Mouse (Mus musculus) cerebellum, adult (tissue): ENCODE measurements around the gene Osbp2.

Source experiments
- ATAC-seq: cut with Nextera tagmentation; 2 replicates; pipeline ENCODE4 v1.9.2; 2017; ENCODE audit warnings: mild to moderate bottlenecking, moderate library complexity, mixed read lengths; ENCODE audit not compliant: insufficient number of reproducible peaks, low FRiP score, low TSS enrichment

Gene Osbp2

GRCm38 (mm10) chr11:3832193-3832901 lies 31.4 kb downstream of the Osbp2 start:
- no peak for ATAC-seq

DNA sequence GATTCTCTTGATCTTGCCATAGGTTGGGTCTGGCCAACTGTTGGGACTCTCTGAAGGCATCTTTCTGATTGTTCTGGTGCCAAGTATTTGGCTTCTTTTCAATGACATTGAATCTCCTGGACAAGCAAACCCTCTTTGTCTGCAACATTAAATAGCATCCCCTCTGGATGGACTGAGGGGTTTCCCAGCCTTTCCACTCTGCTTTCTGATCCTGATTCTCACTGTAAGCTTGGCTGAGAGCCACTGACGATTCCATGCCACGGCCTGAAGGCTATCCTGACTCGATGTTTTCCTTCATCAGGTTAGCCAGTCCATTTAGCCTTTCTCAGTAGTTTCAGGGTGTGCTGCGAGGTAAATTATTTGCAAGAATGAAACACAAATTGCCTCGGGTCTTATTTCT lies 34.0 kb downstream of the Osbp2 start:
- ATAC-seq: no peak

- no peak for ATAC-seq
These were observed 39.6 kb downstream of the Osbp2 start for GRCm38 (mm10) chr11:3824138-3824537.

- ATAC-seq: no peak
These were observed 40.3 kb downstream of the Osbp2 start for GRCm38 (mm10) chr11:3823378-3823777.

DNA sequence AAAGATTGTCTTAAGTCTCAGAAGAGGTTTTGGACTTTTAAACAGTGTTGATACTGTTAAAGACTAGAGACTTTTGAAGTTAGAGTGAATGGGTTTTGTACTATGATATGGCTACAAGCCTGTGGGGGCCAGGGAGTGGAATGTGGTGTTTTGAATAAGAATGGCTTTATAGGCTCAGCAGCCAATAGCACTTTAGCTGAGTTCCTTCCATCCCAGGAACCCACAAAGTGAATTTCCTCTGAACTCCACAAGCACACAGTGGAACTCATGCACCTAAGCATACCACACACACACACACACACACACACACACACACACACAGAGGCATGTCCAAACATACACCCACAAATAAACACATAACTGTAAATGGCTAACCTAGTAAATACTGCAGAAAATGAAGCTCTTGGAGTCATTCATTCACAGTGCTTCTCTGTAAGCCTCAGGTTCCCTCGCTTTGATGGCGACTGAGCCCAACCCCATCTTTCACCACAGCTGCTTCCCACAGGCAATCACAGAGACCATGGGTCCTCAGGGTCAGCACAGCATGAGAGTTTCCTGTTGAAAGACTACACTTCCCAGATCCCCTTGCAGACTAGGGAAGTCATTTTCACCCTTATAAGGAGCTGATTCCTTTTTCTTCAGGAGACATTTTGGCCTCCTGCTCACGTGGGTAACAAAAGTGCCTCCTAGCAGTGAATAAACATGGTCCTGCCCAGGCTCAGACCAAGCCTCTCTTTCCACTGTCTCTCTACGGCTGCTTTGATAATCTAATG lies 45.5 kb downstream of the Osbp2 start:
- ATAC-seq: no peak

DNA sequence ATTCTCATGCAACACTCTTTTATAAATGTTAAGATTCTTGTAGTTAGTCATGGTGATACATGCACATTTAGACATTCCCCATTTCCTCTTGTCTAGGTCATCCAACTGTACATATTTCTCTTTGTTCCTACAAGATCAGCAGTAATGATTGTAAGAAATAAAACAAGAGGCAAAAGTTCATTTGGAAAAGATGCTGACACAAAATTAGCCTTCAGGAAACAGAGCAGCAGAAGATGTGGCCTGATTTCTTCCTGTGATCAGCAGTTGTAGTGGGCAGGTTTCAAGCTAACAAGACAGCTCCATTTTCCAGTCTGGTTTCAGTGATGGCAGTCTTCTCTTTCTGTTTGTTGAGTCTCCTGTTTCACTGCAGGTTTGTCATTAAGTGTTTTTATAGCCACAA lies 47.8 kb downstream of the Osbp2 start:
- ATAC-seq: no peak

GRCm38 (mm10) chr11:3813340-3813739 lies 50.4 kb downstream of the Osbp2 start:
- ATAC-seq: no peak

DNA sequence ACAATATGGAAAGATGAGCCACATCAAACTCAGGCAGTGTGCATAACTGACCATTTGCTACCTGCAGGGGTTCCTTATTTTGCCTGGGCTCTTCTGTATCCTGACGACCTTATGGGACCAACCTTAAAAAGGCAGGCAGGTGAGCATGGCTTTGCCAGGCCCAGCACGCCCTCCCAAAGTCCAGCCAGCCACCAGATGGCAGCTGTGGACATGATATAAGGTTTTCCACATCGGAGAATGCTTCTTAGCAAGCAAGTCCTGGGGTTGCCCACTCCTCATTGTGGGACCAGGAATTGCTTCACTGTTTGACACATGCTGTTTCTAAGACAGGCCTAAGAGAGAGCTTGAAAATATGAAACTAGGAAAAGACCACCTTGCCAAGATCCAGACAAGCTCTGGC lies 55.5 kb downstream of the Osbp2 start:
- ATAC-seq: no peak

DNA sequence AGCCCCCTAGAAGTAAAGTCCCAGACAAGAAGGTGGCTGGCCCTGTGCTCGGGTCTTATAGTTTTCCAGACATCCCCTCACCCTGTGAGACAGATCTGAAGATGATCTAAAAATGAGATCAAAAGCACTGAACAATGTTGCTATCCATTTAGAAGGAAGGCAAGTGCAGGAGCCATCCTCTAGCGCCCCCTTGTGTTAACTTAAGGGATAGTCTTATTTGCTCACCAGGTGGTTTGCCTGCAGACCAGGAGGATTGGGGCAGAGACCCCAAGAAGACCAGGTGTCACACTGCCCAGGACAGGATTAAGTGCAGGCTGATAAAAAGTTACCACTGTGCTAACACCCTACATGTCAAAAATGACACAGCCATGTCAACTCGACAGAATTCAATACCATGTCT lies 58.3 kb downstream of the Osbp2 start:
- no peak for ATAC-seq

GRCm38 (mm10) chr11:3804639-3805038 lies 59.1 kb downstream of the Osbp2 start:
- no peak for ATAC-seq

- ATAC-seq: no peak
These were observed 61.6 kb downstream of the Osbp2 start for GRCm38 (mm10) chr11:3802057-3802456.

DNA sequence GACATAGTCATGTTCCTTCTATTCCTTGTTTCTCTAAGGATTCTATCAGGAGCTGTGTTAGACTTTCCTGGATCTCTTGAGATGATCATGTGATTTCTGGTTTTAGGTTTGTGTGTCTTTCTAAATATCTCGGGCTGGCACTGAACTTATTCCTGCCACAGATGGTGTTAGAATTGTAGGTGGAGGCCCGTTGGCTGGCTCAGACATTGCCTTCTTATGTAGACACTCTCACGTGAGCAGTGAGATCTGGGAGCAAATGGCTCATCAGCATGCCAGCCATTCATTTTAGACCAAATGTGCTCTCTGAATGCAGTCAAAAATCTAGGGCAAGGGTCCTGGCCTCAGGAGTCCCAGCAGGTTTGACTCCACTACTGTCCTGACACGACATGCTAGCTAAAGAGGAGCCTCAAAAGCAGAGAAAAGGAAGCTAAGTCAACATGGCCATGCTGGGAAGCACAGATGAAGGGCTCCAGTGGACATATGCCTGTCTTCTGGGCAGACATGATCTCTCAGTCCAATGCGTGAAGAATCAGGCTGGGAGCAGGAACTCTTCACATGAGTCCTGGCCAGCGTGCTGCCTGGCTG lies 66.0 kb downstream of the Osbp2 start:
- ATAC-seq: no peak

DNA sequence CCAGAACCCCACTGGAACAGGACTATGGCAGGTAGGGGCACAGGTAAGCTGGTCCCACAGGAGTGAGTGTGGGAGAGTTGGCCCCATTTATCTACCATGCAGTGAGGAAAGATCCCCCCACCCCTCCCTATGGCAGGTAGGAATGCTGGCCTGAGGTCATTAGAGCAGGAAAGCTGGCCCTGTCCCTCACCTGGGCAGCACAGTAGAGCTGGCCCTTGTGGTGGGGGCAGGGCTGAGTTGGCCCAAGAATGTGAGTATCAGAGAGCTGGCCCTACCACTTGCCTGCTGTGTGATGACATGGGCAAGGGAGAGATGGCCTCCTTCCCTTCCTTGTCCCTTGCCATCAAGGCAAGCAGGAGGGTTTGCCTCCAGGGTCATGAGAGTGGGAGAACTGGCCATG lies 73.0 kb downstream of the Osbp2 start:
- no peak for ATAC-seq

DNA sequence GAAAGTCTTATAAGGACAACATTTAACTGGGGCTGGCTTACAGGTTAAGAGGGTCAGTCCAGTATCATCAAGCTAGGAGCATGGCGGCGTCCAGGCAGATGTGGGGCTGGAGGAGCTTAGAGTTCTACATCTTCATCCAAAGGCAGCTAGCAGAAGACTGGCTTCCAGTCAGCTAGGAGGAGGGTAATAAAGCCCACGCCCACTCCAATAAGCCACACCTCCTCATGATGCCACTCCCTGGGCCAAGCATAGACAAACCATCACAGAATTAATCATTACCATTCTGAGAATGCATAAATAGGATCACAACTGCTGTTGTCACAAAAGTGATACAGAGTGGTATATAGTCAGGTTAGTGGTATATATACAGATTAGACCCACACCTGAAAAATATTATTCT lies 73.8 kb downstream of the Osbp2 start:
- ATAC-seq: no peak

DNA sequence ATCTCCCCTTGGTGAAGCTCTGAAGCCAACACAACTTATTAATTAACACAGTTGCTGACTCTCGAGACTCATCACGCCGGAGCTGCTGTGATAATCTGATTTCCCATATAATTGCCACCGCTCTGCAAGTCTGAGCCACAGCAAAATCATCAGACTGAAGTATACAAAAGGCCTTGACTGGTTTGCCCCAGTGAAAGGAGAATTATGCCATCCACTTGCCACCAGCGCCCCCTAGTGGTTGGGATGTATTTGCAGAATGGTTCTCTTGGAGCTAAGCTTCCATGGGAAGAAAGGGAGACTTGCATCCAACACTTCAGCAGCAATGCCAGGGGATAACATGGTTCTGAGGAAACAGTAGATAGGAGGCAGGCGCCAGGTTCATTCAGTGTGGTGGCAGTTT lies 77.1 kb downstream of the Osbp2 start:
- peak; percentile 58; the same call in 1 of the 2 replicates for ATAC-seq

GRCm38 (mm10) chr11:3775263-3775644 lies 88.4 kb downstream of the Osbp2 start:
- ATAC-seq: no peak

- peak; percentile 49; the same call in 1 of the 2 replicates for ATAC-seq
These were observed 89.0 kb downstream of the Osbp2 start for GRCm38 (mm10) chr11:3774463-3775262.

- 0 out of 2 replicates have a peak, but pooled peaks have one; percentile 8 for ATAC-seq
These were observed 89.8 kb downstream of the Osbp2 start for GRCm38 (mm10) chr11:3773782-3774462.

DNA sequence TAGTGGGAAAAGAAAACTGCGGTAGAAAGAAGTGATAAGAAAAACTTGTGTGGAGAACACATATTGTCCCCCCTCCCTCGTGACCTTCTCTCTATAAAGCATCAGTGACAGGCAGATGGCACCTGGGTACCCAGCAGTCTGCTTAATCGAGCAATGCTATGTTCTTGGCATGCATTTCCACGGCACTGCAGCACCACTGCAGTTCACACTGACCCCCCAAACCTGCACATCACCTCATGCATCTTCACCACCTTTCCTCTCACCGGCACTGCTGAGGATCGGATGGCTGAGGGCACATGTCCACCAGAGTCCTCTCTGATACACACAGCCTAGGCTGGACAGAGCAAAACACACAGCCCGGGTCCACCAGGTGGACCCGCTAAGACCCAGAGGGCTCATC lies 90.6 kb downstream of the Osbp2 start:
- ATAC-seq: no peak

GRCm38 (mm10) chr11:3771348-3771747 lies 92.4 kb downstream of the Osbp2 start:
- ATAC-seq: no peak
